21 mouse cellular contexts compared by ENCODE assay signal in genomic region chr6:82604791-82605190, GRCm38 (mm10).
DNase-seq lines count a peak whose midpoint lies in the region; ATAC-seq and TF ChIP-seq lines count a peak whose summit lies in the region.
"Had no signal": no experiment of that assay in that cellular context is flagged by ENCODE, and none has a peak within 500 bp of the region (broad histone marks: within the 10 kb centered on the region; RNA-seq: fewer than 3 reads in every experiment).

No protein-coding gene starts in this region.

- DNase-seq in hindbrain, postnatal 0 days (ENCODE audit: low spot score): peak; percentile 40
- DNase-seq in neural tube, embryonic 10.5 days (ENCODE audit: extremely low spot score, low spot score): no peak
- DNase-seq in forebrain, embryonic 14.5 days (ENCODE audit: low spot score): peak; percentile 52
- DNase-seq in urinary bladder, postnatal 10 days (ENCODE audit: low spot score): no peak
- DNase-seq: cerebellum, adult 9-11 months; embryo, embryonic 11 days; gastrocnemius, postnatal 14 days; kidney, adult 9 months; lung, adult 2 months; lung, postnatal 4 days; right cerebral cortex, postnatal 25 days; thymus, postnatal 14 days had no signal

- H3K27me3 ChIP-seq in hindbrain, postnatal 0 days (ENCODE audit: insufficient read depth, low read length): no peaks in the 10 kb centered on the region
- no peaks in the 10 kb centered on the region for H3K27me3 ChIP-seq in hindbrain, embryonic 13.5 days
- no peaks in the 10 kb centered on the region for H3K27me3 ChIP-seq in neural tube, embryonic 15.5 days (replicated peaks)
- H3K27me3 ChIP-seq in forebrain, embryonic 14.5 days (replicated peaks; ENCODE audit: control insufficient read depth, insufficient read depth, low read length): no peaks in the 10 kb centered on the region
- no peaks in the 10 kb centered on the region for H3K27me3 ChIP-seq in intestine, postnatal 0 days (replicated peaks; ENCODE audit: control insufficient read depth, insufficient read depth, low read length)
- H3K27me3 ChIP-seq: heart, embryonic 15.5 days; limb, embryonic 12.5 days; liver, embryonic 12.5 days; neural tube, embryonic 13.5 days; stomach, embryonic 15.5 days had no signal

- no peak overlapping the region for H3K27ac ChIP-seq in hindbrain, postnatal 0 days
- H3K27ac ChIP-seq in hindbrain, embryonic 13.5 days: no peak overlapping the region
- no peak overlapping the region for H3K27ac ChIP-seq in neural tube, embryonic 15.5 days (replicated peaks)
- H3K27ac ChIP-seq in forebrain, embryonic 14.5 days (ENCODE audit: low read depth, low read length): no peak overlapping the region
- H3K27ac ChIP-seq in intestine, postnatal 0 days (ENCODE audit: low read depth, low read length): no peak overlapping the region
- H3K27ac ChIP-seq: heart, embryonic 15.5 days; limb, embryonic 12.5 days; liver, embryonic 12.5 days; neural tube, embryonic 13.5 days; stomach, embryonic 15.5 days had no signal

- WGBS in hindbrain, postnatal 0 days: 51% methylated on average over 8 of the region's 8 CpGs
- 66% methylated on average over 8 of the region's 8 CpGs for WGBS in hindbrain, embryonic 13.5 days
- WGBS in neural tube, embryonic 15.5 days: 50% methylated on average over 8 of the region's 8 CpGs
- WGBS in forebrain, embryonic 14.5 days: 21% methylated on average over 8 of the region's 8 CpGs
- WGBS in intestine, postnatal 0 days: 61% methylated on average over 8 of the region's 8 CpGs

- ATAC-seq in hindbrain, postnatal 0 days: no peak
- ATAC-seq in hindbrain, embryonic 13.5 days (ENCODE audit: low FRiP score): no peak
- ATAC-seq in neural tube, embryonic 15.5 days (ENCODE audit: low FRiP score): 0 out of 2 replicates have a peak, but pooled peaks have one; percentile 39
- 0 out of 2 replicates have a peak, but pooled peaks have one; percentile 19 for ATAC-seq in forebrain, embryonic 14.5 days
- no peak for ATAC-seq in intestine, postnatal 0 days
- ATAC-seq: inflammation-experienced regulatory T-cells, adult 6 months; liver, embryonic 12.5 days had no signal

- TF ChIP-seq CTCF in hindbrain, postnatal 0 days (IDR thresholded peaks at IDR 0.05; ENCODE audit: low read depth): no peak
- TF ChIP-seq CTCF in intestine, postnatal 0 days (IDR thresholded peaks at IDR 0.05; ENCODE audit: low read depth): no peak

- no peaks in the 10 kb centered on the region for H3K9me3 ChIP-seq in hindbrain, postnatal 0 days (ENCODE audit: low read length)
- H3K9me3 ChIP-seq in hindbrain, embryonic 13.5 days: no peaks in the 10 kb centered on the region
- no peaks in the 10 kb centered on the region for H3K9me3 ChIP-seq in neural tube, embryonic 15.5 days (replicated peaks)
- H3K9me3 ChIP-seq in forebrain, embryonic 14.5 days (replicated peaks; ENCODE audit: control insufficient read depth, low read length): no peaks in the 10 kb centered on the region
- no peaks in the 10 kb centered on the region for H3K9me3 ChIP-seq in intestine, postnatal 0 days (ENCODE audit: control insufficient read depth)
- H3K9me3 ChIP-seq: heart, embryonic 15.5 days; limb, embryonic 12.5 days; liver, embryonic 12.5 days; neural tube, embryonic 13.5 days; stomach, embryonic 15.5 days had no signal

- no peak overlapping the region for H3K9ac ChIP-seq in hindbrain, postnatal 0 days (replicated peaks; ENCODE audit: low read length)
- no peak overlapping the region for H3K9ac ChIP-seq in hindbrain, embryonic 13.5 days
- H3K9ac ChIP-seq in neural tube, embryonic 15.5 days (replicated peaks): no peak overlapping the region
- no peak overlapping the region for H3K9ac ChIP-seq in forebrain, embryonic 14.5 days (ENCODE audit: low read length)
- no peak overlapping the region for H3K9ac ChIP-seq in intestine, postnatal 0 days (ENCODE audit: low read depth, low read length)
- H3K9ac ChIP-seq: heart, embryonic 15.5 days; limb, embryonic 12.5 days; liver, embryonic 12.5 days; neural tube, embryonic 13.5 days; stomach, embryonic 15.5 days had no signal

- no peaks in the 10 kb centered on the region for H3K36me3 ChIP-seq in hindbrain, postnatal 0 days (ENCODE audit: insufficient read depth, low read length)
- no peaks in the 10 kb centered on the region for H3K36me3 ChIP-seq in hindbrain, embryonic 13.5 days
- no peaks in the 10 kb centered on the region for H3K36me3 ChIP-seq in neural tube, embryonic 15.5 days
- no peaks in the 10 kb centered on the region for H3K36me3 ChIP-seq in forebrain, embryonic 14.5 days (ENCODE audit: control insufficient read depth, insufficient read depth, low read length)
- no peaks in the 10 kb centered on the region for H3K36me3 ChIP-seq in intestine, postnatal 0 days (ENCODE audit: control insufficient read depth, insufficient read depth)
- H3K36me3 ChIP-seq: heart, embryonic 15.5 days; limb, embryonic 12.5 days; liver, embryonic 12.5 days; neural tube, embryonic 13.5 days; stomach, embryonic 15.5 days had no signal

- H3K4me1 ChIP-seq in hindbrain, postnatal 0 days (ENCODE audit: insufficient read depth, low read length): no peaks in the 10 kb centered on the region
- peaks cover 15% of the 10 kb centered on the region for H3K4me1 ChIP-seq in hindbrain, embryonic 13.5 days (replicated peaks)
- H3K4me1 ChIP-seq in neural tube, embryonic 15.5 days: peaks cover 25% of the 10 kb centered on the region
- no peaks in the 10 kb centered on the region for H3K4me1 ChIP-seq in forebrain, embryonic 14.5 days (ENCODE audit: control insufficient read depth, insufficient read depth, low read length)
- H3K4me1 ChIP-seq in intestine, postnatal 0 days (replicated peaks; ENCODE audit: control insufficient read depth, insufficient read depth, low read length): no peaks in the 10 kb centered on the region
- H3K4me1 ChIP-seq: heart, embryonic 15.5 days; liver, embryonic 12.5 days; stomach, embryonic 15.5 days had no signal

- H3K4me2 ChIP-seq in hindbrain, postnatal 0 days (ENCODE audit: low read depth, low read length): no peak overlapping the region
- no peak overlapping the region for H3K4me2 ChIP-seq in hindbrain, embryonic 13.5 days
- no peak overlapping the region for H3K4me2 ChIP-seq in neural tube, embryonic 15.5 days
- no peak overlapping the region for H3K4me2 ChIP-seq in forebrain, embryonic 14.5 days (ENCODE audit: low read length)
- no peak overlapping the region for H3K4me2 ChIP-seq in intestine, postnatal 0 days (replicated peaks; ENCODE audit: low read depth)
- H3K4me2 ChIP-seq: heart, embryonic 15.5 days; limb, embryonic 12.5 days; liver, embryonic 12.5 days; neural tube, embryonic 13.5 days; stomach, embryonic 15.5 days had no signal

- H3K4me3 ChIP-seq in hindbrain, postnatal 0 days (ENCODE audit: low read length): no peak overlapping the region
- H3K4me3 ChIP-seq in hindbrain, embryonic 13.5 days: no peak overlapping the region
- no peak overlapping the region for H3K4me3 ChIP-seq in neural tube, embryonic 15.5 days (replicated peaks)
- no peak overlapping the region for H3K4me3 ChIP-seq in forebrain, embryonic 14.5 days (ENCODE audit: low read depth, low read length)
- no peak overlapping the region for H3K4me3 ChIP-seq in intestine, postnatal 0 days (ENCODE audit: low read depth, low read length)
- H3K4me3 ChIP-seq: heart, embryonic 15.5 days; limb, embryonic 12.5 days; liver, embryonic 12.5 days; neural tube, embryonic 13.5 days; stomach, embryonic 15.5 days had no signal

Comparison
In these comparisons a context has a peak if more than half of its experiments do, and no peak if none do; other contexts are left out.
1. ATAC-seq: peak in neural tube, embryonic 15.5 days (single experiment) and forebrain, embryonic 14.5 days (single experiment); none in hindbrain, postnatal 0 days (single experiment), hindbrain, embryonic 13.5 days (single experiment) and intestine, postnatal 0 days (single experiment).
2. DNase-seq: peak in hindbrain, postnatal 0 days (single experiment) and forebrain, embryonic 14.5 days (single experiment); none in neural tube, embryonic 10.5 days (single experiment) and urinary bladder, postnatal 10 days (single experiment).